Mouse (Mus musculus) lung, adult 2 months (tissue): ENCODE data around the gene Tmem247.

ENCODE experiments used
- CTCF ChIP-seq: fragments of 200-500 bp; IDR thresholded peaks from 2 replicates; pipeline ENCODE4 v1.5.1; 2011; ENCODE audit warnings: mild to moderate bottlenecking, low read length, control low read depth; ENCODE audit not compliant: insufficient read depth
- POLR2A ChIP-seq: fragments of 200-500 bp; IDR thresholded peaks from 2 replicates; pipeline ENCODE4 v1.6.1; 2011; ENCODE audit warnings: low read depth, mild to moderate bottlenecking, control low read depth, low read length, borderline replicate concordance; ENCODE audit errors: extremely low read depth

- TF ChIP-seq POLR2A (no peak), CTCF (no peak)
These were observed 54.7 kb downstream of the Tmem247 start for GRCm38 (mm10) chr17:86971860-86972259.
